Mouse (Mus musculus): ENCODE results near the gene Kcnrg. TPM values are rescaled to one million over a fixed set of nuclear protein-coding genes. Genes with fewer than 3 reads are reported as not detected.

Kcnrg gene
- total RNA-seq, 1 experiment from 2014 or later, result 0.26 TPM

DNA sequence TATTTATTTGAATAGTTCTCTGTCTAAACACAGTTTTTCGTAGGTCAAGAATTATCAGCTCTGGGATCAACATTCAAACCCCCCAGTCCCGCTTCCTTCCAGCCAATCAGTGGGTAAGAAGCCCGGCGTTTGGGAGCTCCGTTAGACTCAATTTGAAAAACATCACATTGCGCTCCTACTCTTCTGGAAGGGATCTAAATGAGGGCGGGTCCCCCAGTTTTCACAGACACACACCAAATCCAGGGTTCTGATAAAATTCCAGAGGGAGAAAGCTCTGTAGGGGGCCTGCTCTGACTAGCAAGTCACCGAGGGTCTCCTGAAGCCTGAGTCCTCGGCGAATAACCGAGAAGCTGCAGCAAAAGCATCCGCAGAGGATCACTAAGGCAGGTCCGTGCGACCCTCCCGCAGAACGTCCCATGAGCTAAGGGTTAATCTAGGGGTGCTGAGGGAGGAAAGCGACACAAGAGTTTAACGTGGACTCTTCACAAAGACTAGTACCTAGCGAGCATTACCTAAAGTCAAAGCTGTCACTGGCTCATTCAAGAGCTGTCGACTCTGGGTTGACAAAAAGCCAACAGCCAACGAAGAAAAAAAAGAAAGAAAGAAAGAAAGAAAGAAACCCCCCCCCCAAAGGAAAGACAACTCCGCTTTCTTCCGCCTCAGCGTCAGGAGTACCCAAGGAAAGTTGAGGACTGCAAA lies 40.1 kb downstream of the Kcnrg start:
- peak; percentile 76 for DNase-seq

DNA sequence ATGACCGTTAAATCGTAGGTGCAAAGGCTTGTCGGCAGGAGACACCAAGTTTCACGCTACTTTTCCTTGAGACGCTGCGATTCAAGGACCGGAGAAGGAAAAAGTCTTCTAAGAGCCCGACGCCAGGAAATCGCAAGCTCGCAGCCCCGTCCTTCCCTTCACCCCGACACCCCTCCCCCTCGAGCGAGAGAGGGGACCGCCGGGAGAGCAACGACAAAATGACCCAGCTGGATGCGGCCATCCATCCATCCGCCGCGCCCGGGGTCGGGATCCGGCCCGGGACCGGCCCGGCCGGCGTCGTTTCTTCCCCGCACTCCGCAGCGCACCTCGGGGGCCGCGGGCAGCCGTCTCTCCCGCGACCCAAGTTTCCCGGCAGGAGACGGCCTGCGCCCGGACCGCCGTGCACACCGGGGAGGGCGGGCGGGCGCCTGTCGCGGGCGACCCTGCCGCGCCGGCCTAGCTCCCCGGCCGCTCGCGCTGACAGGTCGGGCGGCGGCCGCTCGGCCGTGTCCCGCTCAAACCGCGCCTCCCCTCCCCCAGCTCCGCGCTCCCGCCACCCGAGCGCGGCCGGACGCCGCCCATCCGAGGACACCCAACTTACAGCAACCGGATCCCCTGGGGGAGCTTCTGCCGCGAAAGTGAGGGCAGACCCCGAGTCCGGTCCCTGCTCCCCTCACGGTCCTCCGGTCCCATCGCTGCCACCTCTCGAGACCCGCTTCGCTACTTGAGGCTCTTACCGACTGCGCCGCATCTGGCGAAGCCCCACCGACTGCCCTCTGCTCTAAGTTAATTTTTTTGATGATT lies 40.8 kb downstream of the Kcnrg start:
- DNase-seq, result peak; percentile 81

DNA sequence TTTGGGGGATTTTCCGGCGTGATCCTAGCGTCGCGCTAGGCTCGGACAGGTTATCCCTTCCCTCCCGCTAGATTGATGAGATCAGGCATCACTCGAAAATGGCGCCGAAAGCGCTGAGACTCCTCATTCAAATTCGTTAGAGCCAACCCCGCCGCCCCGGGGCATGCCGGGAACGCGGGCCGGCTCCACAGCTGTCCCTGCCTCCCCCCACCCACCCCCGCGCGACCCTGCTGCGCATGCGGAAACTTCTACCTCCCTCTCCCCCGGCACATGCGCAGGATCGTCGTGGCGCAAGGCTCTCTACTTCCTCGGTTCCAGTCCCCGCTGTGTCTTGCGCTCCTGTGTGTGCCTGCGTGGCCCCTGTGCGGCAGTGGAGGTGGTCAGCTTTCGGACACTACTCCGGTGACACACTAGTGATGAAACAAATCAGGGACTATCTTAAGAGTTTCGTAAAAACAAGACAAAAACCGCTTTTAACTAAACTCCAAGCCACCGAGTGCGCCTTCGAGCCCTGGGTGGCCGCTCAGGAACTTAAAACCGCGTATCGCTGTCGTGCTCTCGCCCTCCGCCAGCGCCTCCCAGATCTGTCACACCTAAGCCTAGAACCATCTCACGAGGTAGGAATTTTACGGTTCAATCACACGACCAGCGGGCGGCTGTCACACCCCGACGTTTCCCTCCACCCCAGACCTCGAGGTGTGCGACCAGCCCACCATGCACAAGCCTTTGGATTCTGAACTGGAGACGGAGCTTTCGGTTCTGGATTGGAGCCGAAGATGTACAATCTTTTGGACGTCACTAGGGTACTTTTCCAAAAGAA lies 41.6 kb downstream of the Kcnrg start:
- peak; percentile 99 for DNase-seq

DNA sequence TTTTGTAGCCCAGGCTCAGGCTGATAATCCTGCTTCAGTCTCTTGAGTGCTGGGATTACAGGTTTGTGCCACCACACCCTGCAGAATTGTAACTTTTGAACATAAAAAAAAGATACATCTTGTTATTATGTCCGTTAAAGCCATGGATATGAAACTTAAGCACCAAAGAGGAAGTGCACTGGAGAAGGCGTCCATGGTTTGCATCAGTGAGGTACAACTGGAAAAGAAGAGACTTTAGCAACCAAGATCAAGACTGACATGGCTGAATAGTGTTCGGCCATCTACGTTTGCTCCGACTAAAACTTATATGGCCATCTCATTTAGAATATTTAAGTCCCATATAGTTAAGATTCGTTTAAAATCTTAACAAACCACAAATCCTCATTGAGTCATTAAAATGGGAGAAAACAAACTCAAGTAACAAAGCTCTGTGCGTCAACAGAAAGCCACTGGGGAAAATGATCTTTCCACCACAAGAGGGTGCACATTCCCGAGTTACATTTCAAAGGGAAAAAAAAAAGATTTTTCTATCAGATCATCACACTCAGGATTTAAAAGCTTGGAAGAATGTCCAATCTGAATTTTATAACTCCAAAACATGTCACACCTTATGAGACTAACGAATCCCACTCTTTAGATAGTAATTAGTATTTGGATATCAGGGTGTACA lies 43.2 kb downstream of the Kcnrg start:
- DNase-seq, result peak; percentile 60

DNA sequence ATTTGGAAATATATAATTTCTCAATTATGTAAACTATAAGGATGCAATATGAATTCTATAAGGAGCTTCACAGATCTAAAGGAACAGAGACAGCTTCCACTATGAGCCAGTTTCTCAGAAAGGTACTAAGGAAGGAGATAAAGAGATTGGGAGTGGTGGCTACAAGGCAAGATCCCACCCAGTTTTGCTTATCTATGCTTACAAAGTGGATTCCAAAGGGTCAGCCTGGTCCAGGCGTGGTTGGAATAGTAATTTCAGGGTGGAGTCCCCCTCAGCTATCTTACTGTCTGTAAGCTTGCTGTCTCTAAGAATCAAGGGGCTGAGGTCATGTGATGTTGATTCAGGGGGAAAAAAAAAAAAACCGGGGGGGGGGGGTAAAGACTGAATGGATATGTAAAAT lies 49.2 kb downstream of the Kcnrg start:
- DNase-seq, result no peak

DNA sequence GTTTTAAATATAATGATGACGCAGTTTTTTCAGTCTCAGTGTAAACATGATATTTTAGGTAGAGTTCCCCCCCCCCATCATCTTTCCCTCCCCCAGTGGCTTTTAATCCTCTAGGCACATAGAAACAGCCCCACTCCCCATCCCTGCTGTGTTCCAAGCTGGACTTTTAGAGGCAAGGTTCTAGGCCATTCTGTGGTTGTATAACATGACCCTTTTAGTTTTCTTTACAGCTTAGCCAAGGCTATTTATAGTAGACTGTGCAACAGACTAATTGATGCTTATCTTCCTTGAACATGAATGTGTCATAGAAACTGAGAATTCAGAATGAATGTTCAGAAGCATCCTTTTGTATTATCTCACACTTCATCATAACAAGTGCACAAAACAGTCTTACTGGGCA lies 54.2 kb downstream of the Kcnrg start:
- DNase-seq, result no peak

DNA sequence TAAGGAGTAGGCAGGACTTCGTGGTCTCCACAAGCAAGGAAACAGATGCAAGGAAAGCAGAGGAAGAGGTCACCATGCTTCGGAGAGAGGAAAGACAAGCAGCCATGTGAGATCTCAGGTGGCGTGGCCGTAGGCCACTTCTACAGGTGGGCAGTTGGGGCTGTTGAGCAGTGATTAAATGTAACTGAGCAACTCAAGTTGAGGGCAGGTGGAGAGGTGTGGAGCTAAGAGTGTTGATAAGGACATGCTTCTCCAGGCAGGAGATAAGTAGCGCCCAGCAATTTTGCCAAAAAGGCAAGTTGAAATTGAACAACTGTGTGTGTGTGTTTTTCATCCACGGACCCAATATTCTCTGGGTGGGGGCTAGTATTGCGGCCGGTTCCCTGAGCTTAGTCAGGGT lies 55.0 kb downstream of the Kcnrg start:
- no peak for DNase-seq

Small RNA genes lying within 50 kb of the gene (microRNA-seq; reads per million reads assigned to microRNA genes)
- gene Mir15a, result 2,736 to 5,385 reads per million in 2 experiments
- gene Mir16-1, result 1,922 to 3,722 reads per million in 2 experiments

Other genes starting within 250 kb of the Kcnrg start
- 3.9 and 5.0 TPM in 2 replicates for gene Ebpl, start 247.0 kb upstream of the Kcnrg start, total RNA-seq (2021)
- 30.3 and 31.3 TPM in 2 replicates for gene Kpna3, start 167.6 kb upstream of the Kcnrg start, total RNA-seq (2021)
- 17.8 and 17.9 TPM in 2 replicates for gene Spryd7, start 50.6 kb upstream of the Kcnrg start, total RNA-seq (2021)
- gene Trim13, start 9.2 kb upstream of the Kcnrg start, total RNA-seq (2021), result 7.6 and 7.7 TPM in 2 replicates